Mouse (Mus musculus) fibroblast of lung, adult 2 months (primary cell): ENCODE results near the gene Plxdc1.

ENCODE experiments used
- DNase-seq: peaks from one replicate; pipeline ENCODE4 v3.0.0-alpha.2; 2011; ENCODE audit warnings: low read depth

Plxdc1 gene

DNA sequence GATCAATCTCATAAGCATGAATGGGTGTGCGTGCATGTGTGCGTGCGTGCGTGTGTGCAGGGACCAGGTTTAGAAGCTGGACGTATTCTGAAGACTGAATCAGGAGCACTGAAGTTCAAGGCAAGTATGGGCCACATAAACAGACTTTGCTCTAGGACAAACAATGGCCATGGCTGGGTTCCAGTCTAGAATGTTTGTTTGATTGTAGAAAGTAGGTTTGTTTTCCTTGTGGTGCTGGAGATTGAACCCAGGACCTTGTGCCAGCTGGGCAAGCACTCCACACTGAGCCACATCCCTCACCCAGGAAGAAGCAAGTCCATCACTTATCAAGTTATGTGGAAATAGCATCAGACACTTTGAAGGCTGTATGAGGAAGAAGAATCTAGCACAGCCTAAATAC is 29.9 kb upstream of the Plxdc1 start:
- DNase-seq = no peak

DNA sequence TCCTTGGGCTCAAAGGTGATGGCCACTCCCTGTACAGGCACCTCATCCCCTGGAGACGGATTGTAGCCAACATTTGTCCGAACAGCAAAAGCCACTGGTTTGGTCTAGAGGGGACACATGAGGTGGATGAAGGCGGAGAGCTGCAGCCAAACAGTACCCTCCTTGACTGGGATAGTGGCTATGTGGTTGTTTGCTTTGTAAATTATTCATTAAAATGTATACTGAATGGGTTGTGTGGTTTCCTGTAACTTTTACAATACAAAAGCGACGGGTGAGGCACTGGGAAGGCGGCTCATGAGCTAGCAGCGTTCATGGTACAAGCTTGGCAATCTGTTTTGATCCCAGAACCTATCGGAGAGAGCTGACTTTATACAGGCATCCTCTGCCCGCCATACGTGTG is 26.6 kb upstream of the Plxdc1 start:
- DNase-seq = no peak

DNA sequence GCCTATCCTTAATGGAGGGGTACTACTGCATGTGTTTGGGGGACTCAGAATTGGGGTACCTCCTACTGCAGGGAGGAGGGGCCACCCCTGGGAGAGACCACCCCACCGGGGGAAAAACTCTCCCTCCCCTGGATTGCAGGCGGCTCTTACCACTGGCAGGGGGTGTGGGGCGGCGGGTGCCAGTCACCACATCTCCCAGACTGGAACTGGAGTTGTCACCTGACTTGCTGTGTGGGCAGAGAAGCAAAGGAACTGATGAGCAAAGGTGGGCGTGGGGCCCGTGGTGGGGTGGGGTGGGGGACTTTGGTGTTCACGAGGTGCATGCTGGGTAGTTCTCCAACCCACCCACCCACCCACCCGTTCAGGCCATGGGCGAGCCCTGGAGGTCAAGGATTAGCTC is 25.5 kb upstream of the Plxdc1 start:
- no peak for DNase-seq

DNA sequence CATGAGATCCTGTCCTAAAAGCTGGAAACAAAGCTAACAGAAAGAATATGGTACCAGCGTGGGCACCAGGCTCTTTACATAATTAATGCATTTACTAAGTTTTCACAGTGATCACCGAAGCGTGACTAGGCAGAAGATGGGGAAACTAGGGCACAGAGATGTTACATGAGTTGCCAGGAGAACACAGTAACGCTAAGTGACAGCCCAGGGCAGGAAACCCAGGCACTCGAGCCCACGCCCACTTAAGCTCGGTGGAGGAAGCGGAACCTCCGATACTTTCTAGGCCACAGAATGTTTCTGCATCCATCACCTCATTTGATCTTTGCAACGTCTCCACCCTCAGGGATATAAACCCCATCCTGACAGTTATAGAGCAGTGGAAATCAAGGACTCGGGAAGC is 21.8 kb upstream of the Plxdc1 start:
- no peak for DNase-seq

DNA sequence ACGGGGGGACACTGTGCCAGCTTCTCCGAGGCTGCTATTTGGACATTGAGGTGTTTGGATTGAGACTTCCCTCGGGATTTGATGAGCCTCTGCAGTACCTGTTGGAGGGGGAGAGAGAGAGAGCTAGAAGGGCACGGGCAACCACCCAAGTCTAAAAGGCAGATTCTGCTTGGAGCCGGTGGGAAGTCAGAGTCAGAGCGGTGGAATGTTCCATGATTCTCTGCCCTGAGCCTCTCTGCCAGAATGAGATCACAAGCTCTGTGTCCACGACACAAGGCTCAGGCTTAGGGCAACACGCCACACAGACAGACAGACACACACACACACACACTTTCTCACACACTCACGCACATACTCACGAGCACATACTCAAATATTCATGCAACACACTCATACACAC is 19.4 kb upstream of the Plxdc1 start:
- peak; percentile 92 for DNase-seq

DNA sequence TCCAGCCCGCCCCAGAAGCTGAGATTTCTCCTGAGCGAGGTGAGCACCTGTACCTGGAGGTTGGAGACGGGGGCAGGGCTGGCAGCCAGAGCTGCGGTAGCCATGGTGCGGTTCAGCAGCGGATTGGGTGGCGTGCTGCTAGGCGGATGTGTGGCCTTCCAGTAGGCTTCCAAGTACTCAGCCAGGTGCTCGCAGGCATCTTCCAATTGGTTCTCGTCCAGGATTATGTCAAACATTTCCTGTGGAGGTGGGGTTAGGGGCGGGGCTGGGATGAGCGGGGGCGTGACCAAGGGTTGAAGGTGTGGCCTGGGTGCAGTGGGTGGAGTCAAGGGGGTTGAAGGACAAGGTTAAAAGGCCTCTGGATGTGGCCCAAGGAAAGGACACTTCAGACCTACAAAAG is 18.8 kb upstream of the Plxdc1 start:
- DNase-seq = no peak

DNA sequence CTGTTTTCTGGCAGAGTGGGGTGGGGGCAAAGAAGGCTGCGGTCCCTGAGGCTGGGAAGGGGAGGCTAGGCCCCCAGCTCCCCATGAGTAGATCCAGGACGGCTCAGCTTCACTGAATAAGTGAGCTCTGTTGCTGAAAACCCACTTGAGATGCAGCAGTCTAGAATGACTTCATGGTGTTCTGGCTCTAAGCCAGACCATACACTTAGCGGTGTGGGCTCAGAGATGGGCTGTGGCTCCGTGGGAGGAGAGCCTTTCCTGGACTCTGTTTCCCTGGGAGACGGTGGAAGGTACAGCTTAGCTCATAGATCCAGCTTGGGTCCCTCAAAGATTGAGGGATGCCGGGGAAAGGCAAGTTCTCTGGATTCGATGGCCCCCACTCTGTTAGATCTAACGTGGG is 17.9 kb upstream of the Plxdc1 start:
- no peak for DNase-seq

DNA sequence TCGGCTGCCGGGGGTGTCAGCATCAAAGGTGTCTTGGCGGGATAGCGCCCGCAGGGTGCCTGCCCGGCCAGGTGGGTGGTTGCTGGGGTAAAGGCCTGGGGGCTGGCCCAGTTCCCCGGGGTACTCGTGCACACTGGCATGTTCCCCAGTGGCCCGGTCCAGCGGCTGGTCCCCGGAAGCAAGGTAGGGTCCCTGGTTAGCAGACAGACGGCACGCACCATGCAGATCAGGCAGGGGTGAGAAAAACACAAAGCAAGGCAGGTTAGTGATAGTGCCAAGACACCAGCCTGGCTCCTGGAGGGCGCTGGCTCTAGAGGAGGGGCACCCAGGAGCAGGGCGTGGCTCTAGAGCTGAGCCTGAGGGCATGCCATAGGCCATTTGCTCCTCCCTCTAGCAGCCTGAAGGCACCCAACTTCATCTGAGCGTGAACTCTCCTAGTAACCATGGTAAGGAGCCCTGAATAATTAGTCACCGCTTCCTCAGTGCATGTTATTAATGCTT is 17.0 kb upstream of the Plxdc1 start:
- no peak for DNase-seq

DNA sequence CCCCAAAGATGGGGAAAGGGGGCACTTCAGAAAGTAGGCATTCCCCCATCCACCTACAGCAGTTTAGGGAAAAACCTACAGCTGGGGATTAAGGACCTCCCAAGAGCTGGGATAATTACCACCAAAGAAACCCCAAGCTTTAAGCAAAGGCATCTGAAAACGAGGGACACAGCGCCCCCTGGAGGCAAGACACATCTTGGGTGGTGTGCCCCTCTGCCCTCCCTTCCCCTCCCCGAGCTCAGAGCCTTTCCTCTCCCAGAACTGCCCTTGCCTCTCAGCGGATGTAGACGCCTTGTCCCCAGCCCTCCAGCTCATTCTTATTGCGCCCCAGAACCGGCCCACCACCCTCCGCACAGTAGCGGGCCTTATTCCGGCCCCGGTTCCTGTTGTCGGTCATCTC is 16.4 kb upstream of the Plxdc1 start:
- no peak for DNase-seq

DNA sequence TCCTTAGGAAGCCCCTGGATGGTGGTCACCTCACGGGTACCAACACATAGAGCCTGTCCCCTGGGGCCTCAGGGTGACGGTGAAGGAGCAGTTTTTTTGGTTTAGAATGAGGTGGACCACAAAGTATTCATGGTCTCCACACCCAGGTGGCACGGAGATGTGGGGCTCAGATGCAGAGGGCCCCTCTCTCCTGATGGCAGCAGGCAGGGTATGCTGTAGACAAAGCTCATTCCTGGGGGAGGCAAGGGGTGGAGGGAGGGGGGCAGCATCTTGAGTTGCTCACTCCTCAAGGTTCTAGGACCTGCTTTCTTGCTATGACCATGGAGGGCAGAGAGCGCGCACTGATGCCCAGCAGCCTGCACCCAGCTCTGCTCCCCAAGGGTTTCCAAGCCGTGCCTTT is 15.7 kb upstream of the Plxdc1 start:
- no peak for DNase-seq

DNA sequence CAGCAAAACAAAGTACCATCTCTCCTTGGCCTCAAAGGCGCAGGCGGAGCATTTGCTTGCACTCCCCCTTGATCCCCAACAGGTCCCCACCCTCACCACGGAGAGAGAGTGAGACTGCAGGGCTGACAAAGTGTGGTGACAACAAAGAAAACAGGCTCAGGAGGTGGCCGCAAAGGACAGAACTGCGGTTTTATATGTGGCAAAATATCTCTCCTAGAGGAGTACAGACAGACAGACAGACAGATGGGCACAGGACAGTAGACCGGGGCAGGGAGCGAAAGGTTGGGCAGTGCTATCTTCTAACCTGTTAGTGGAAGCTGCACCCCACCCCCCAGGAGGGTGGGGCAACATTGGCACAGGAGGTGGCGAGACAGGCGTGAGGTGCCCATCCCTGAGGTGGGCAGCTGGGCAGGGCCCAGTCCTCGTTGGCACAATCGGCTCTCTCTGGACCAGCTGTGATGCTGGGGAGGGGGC is 15.1 kb upstream of the Plxdc1 start:
- DNase-seq = no peak

DNA sequence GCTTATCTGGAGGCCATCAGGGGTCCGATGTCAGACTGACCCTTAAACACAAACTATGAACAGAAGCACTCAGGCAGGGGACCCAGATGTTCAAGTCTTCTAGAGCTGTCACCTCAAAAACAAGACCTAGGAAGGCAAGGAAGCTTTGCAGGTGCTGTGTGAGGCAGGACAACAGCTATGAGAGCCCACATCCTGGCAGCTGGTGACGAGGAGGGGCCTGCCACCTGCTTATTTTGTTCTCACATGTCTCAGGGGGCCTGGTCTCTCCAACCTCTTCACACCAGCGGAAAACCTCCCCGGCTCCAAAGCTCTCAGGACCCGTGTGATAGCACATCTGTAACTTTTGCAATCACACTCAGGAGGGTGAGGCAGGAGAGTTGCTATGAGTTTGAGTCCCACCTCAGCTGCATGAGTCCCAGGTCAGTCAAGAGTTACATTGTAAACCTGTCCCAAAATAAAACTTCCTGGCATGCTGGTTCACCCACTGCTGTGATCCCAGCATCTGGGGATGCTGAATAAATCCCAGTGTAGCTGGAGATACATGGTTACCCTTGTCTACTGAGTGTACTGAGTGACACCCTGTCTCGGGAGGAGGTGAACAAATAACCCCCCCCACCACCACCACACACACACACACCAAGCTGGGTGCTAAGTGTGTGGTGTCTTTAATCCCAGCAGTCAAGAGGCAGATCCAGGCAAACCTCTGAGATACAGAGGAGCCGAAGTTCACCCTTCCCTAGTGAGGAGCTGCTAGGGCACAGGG is 14.3 kb upstream of the Plxdc1 start:
- no peak for DNase-seq

DNA sequence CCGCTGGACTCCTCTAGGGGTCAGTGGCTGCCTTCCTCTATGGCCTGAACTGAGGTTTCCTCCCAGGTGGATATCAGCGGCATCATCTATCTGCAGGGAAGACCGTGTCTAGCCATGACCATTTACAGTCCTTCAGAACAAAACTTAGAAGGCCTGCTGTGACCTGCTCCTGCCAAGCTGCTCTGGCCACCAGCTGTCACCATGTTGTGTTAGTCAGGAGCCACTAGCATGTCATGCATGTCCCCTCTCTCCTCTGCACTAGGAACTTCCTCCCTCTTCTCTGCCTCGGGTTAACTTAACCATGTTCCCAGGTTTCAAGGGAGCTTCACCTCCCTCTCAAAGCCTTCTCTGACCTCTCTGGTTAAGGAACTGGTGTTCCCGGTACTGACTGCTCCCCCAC is 13.5 kb upstream of the Plxdc1 start:
- no peak for DNase-seq

DNA sequence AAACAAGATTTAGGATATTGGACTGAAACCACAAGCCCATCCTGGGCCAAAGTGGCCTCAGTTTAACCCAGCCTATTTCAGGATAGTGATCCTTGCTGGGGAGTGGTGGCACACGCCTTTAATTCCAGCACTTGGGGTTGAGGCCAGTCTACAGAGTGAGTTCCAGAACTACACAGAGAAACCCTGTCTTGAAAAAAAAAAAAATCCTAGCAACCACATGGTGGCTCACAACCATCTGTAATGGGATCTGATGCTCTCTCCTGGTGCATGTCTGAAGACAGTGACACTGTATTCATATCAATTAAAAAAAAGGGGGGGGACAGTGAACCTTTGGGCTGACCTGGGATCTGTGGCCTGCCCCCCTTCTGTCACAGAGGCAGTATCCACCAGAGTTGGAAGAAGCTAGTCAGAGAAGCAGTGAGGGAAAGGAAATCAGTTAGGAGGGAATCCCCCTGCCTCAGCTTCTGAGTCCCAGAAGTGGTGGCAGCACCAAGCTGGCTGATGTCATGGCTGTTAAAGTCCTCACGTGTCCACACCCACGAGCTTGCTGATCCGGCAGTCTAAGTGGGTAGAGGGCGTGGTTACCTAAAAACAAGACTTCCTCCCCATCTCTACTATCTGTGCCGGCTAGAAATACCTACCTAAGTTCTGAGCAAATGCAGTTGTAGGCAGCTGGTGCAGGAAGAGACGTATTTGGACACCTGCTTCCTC is 12.8 kb upstream of the Plxdc1 start:
- DNase-seq = no peak

DNA sequence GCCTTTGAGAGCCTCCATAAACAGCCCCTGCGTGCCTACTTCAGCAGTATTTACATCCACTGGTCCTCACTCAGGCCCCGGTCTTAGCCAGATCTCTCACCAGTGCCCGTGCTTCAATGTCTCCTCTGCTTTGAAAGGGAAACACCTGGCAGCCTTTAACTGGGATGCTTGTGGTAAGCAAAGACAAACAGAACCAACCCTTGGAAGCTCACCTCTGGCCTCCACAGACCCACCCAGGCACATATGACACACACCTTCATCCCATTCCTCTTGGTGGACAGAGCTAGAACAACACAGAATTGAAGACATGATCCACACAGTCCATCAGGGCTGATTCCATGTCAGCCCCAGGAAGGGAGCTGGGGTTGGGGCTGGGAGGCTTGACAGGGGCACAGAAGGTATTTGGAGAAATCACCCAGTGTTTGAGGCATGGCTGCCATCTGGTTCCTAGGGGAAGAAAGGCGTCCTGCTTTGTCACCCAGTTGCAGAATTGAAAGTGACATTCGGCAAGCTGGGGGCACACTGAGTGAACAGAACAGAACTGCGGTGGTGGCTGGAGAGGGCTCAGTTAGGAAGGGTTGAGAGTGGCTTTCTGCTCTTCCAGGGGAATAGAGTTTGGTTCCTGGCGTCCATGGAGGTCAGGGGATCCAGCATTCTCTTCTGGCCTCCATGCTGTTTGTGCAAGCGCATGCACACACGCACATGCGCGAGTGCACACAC is 12.0 kb upstream of the Plxdc1 start:
- DNase-seq = no peak

DNA sequence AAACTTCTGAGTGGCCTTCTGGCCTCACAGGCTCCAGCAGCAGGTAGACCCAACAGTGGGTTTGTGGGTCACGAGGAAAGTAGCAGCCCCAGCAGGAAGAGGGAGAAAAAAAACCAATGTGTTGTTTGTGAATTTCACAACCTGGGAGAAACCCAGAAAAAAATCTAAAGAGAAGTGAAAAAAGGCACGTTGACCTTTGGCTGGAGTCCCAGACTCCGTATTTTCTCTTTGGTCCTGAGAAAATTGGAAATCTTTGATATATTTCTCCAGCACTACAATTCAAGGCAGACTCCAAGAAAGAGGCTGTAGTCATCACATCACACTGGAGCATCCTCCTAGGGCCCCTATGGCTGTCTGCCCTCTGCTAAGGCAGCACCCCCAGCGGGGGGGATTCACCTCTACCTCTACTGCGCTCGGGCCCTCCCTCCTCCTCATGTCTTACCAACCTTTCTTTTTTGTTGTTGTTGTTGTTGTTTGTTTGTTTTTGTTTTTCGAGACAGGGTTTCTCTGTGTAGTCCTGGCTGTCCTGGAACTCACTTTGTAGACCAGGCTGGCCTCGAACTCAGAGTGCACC is 11.2 kb upstream of the Plxdc1 start:
- DNase-seq = peak; percentile 70

DNA sequence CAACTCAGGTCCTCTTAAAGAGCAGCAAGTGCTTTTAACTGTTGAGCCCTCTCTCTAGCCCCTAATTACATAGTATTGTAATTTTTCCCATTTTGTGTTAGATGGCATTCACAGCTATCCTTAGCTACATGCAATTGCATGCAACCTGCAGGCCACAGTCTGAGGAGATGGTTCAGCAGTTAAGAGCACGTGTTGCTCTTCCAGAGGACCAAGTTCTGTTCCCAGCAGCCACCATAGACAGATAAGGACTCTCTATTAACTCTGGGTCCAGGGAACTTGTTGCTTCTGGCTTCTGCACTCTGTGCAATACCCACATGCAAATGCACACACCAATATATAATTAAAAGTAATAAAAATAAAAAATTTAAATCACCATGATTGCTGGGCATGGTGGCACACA is 10.4 kb upstream of the Plxdc1 start:
- no peak for DNase-seq

DNA sequence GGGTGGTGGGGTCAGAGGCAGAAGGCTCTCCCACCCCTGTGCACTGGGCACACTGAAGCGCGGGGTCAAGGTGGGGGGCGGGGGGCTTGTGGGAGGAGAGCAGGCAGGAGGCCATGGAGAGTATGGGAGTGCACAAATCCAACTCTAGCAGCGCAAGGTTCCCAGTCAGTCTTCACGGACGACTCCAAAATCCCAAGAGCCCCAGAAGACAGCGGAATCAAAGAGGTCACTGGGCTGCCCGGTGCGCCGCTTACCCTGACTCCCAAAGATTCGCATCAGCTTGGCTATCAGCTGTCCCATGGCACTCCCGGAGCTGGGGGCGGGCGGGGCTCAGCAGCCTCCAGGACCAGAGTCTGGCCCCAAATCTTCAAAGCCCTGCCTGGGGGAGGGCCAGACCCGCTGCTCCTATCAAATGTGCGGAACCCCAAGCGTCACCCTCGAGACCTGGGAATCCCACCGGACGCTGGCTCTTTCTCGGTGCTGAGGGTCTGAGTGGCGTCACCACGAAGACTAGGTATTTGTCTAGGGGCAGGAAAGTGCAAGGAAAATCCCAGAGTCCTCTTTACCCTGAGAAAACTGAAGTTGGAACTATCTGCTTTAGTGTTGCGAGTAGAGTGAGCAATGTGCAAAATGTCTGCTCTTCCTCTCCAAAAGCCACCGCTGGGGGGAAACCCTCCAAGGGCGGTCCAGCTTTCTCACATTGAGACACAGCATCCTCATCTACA is 9.5 kb upstream of the Plxdc1 start, which contains the start of gene Arl5c:
Gene Arl5c, minus strand, starts transcription at position 618 of the 725 bp plus-strand sequence.
- DNase-seq = no peak

DNA sequence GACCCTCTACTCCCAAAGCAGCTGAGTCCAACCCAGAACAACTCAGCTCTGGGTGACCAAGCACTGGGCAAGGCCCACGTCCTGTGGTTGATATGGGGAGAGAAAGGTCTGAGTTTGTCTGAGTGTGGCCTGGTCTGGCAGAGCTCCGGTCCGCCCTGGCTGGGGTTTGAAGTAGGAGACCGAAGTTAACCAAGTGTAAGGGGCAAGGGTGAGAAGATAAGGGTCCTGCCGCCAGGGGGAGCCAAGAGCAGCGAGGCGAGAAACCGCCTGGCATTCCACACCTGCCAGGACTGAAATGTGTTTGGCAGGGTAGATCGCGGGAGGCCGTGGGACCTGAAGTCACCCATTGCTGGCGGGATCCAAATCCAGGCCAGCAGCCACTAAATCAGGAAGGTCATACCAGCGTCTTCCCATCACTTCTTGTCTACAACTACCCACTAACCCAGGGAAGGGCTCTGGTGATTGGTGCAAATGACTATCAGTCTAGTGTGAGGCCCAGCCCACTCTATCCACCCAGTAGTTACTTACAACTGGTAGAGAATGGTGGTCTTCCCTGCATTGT is 8.4 kb upstream of the Plxdc1 start:
- no peak for DNase-seq

DNA sequence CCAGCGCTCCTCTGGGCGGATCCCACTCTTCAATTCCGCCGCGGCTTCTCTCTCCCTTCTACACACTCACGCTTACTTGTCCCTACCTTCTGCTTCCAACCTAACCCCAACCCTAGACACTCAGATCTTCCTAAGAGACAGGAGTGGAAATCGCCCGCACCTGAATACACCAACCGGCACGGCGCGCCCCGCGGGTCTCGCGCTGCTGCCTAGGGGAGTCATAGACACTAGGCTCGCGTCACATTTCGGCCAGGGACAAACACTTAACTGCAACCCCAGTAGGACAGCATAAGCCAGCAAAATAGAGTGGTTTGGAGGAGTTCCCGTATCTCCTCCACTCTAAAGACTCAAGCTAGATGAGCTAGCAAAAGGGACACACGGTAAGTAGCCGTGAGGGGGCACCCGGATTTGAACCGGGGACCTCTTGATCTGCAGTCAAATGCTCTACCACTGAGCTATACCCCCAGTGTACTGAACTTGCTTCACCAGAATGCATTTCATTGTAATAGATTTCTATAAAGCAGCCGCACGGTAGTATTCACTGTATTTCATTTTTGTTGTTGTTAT is 2.4 kb upstream of the Plxdc1 start:
- peak; percentile 68 for DNase-seq
